Mouse (Mus musculus) hindbrain, postnatal 0 days (tissue): Measurements from ENCODE around the gene Coq8b. TPM values are rescaled to one million over a fixed set of nuclear protein-coding genes. Genes with fewer than 3 reads are reported as not detected.

ENCODE experiments used
- ATAC-seq: fragments of 200-750 bp; cut with Nextera tagmentation; 2 replicates; pipeline ENCODE4 v1.8.0; 2017; ENCODE audit warnings: mild to moderate bottlenecking, moderate TSS enrichment, moderate library complexity
- DNase-seq: peaks from one replicate; pipeline ENCODE4 v3.0.0-alpha.2; 2015; ENCODE audit warnings: low spot score
- H3K27ac ChIP-seq: fragments of 300-500 bp; sonication (generic); 2 replicates; pipeline ENCODE4 v1.5.1; 2014; ENCODE audit warnings: mild to moderate bottlenecking
- H3K27me3 ChIP-seq: fragments of 300-500 bp; sonication (generic); 2 replicates; pipeline ENCODE4 v1.6.1; 2014; ENCODE audit warnings: low read length, mixed read lengths; ENCODE audit not compliant: insufficient read depth
- H3K36me3 ChIP-seq: fragments of 300-500 bp; sonication (generic); 2 replicates; pipeline ENCODE4 v1.6.1; 2014; ENCODE audit warnings: low read length, mixed read lengths; ENCODE audit not compliant: insufficient read depth
- H3K4me1 ChIP-seq: fragments of 300-500 bp; sonication (generic); 2 replicates; pipeline ENCODE4 v1.6.1; 2014; ENCODE audit warnings: antibody characterized with exemption, low read length, mixed read lengths; ENCODE audit not compliant: insufficient read depth
- H3K4me2 ChIP-seq: fragments of 300-500 bp; sonication (generic); 2 replicates; pipeline ENCODE4 v1.6.1; 2014; ENCODE audit warnings: low read depth, mild to moderate bottlenecking, low read length, moderate library complexity, mixed read lengths
- H3K4me3 ChIP-seq: fragments of 300-500 bp; sonication (generic); 2 replicates; pipeline ENCODE4 v1.5.1; 2014; ENCODE audit warnings: low read length
- H3K9ac ChIP-seq: fragments of 300-500 bp; sonication (generic); replicated peaks from 2 replicates; pipeline ENCODE4 v1.6.1; 2014; ENCODE audit warnings: mild to moderate bottlenecking, low read length, moderate library complexity, mixed read lengths
- H3K9me3 ChIP-seq: fragments of 300-500 bp; sonication (generic); 2 replicates; pipeline ENCODE4 v1.6.1; 2016; ENCODE audit warnings: low read length, mixed read lengths
- CTCF ChIP-seq: IDR thresholded peaks from 2 replicates; pipeline ENCODE4 v1.5.1; 2016; ENCODE audit warnings: antibody characterized with exemption, control low read depth, low read depth
- WGBS: fragments of 180-500 bp; shearing (Covaris S2); extraction: QIAGEN DNeasy Blood & Tissue Kit; methylation state at CpG from one replicate; pipeline ENCODE4 v1.1.7; 2014; 5-methylcytosine and 5-hydroxymethylcytosine counted together
- polyA plus RNA-seq: library from polyadenylated mRNA; unstranded; fragments of >200 nt; fragmentation: Nextera tagmentation; extraction: Ambion mirVana; gene quantifications from 2 replicates; pipeline ENCODE4 v1.2.1, GENCODE M21; 2015
- total RNA-seq: library from RNA; depleted of rRNA; stranded (reverse); fragments of >200 nt; gene quantifications from 2 replicates; pipeline ENCODE4 v1.2.3, GENCODE M21; 2014

Gene Coq8b
- total and polyA plus RNA-seq, 2 experiments from 2014 or later = 16.7 to 26.5 TPM

DNA sequence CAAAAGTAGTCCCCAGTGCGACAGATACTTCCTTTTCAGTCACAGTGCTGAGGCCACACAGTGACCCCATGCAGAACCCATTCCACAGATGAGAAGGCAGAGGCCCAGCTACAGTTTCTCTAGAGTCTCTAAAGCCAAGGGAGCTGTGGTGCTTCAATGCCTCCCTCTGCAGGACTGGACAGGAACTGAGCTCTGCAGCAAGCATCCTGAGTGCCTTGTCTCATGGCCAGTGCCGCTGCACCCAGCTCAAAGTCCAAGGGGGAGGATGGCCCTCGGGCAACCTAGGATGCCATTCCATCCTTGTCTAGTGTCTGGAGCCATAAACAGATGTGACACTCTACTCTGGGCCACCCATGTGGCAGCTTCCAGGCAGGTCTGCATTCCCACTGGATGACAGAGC is 22.9 kb downstream of the Coq8b start:
- H3K4me2 ChIP-seq = no peak overlapping the region
- H3K4me1 ChIP-seq = peaks cover 7% of the 10 kb centered on the region; the same call in 1 of the 2 replicates
- H3K9ac ChIP-seq = no peak overlapping the region
- peak overlapping the region; percentile 97; the same call in 1 of the 2 replicates for H3K27ac ChIP-seq
- ATAC-seq (no peak), DNase-seq (no peak)
- H3K36me3 ChIP-seq = no peaks in the 10 kb centered on the region
- H3K4me3 ChIP-seq = no peak overlapping the region
- peak; percentile 56 for TF ChIP-seq CTCF
- 74% methylated on average over 3 of the region's 3 CpGs for WGBS
- no peaks in the 10 kb centered on the region for H3K9me3 ChIP-seq
- H3K27me3 ChIP-seq = no peaks in the 10 kb centered on the region

DNA sequence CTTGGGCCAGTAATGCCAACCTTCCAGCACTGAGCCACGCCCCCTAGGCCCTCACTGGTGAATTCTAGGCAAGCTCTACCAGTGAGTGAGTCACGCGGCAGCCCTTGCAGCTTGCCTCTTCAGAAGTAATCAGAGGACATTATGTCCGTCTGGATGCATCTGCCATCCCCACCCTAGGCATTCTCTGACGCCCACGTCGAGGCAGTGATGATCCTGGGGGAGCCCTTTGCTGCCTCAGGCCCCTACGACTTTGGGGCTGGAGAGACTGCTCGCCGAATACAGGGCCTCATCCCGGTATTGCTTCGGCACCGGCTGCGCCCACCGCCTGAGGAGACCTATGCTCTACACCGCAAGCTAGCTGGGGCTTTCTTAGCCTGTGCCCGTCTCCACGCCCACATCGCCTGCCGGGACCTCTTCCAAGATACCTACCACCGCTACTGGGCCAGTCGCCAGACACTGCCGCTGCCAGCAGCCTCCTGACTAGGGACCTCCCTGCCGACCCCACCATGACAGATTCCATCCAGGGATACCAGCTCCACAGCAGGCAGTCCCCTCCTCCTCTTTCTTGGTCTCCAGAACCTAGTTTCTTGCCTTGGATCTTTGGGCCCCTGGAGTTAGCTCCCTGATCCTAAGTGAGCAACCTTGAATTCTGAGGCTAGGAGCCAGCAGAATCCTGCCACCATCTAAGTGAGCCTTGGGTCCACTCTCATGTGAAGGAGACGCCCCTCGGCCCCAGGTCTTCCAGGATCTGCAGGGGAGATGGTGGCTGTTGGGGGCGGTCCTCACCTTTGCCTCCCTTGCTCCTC is 24.4 kb downstream of the Coq8b start:
- H3K27ac ChIP-seq = peak overlapping the region; percentile 97
- H3K4me3 ChIP-seq = peak overlapping the region; percentile 95
- DNase-seq = peak; percentile 87
- H3K4me1 ChIP-seq = peaks cover 11% of the 10 kb centered on the region; the same call in 1 of the 2 replicates
- peak; percentile 30 for ATAC-seq
- H3K36me3 ChIP-seq = peaks cover 3% of the 10 kb centered on the region; the same call in 1 of the 2 replicates
- 9% methylated on average over 27 of the region's 27 CpGs for WGBS
- TF ChIP-seq CTCF = 0 out of 2 replicates have a peak, but pooled peaks have one; percentile 26
- H3K9ac ChIP-seq = peak overlapping the region; percentile 31; the same call in 1 of the 2 replicates
- no peaks in the 10 kb centered on the region for H3K27me3 ChIP-seq
- H3K4me2 ChIP-seq = peak overlapping the region; percentile 90
- no peaks in the 10 kb centered on the region for H3K9me3 ChIP-seq

DNA sequence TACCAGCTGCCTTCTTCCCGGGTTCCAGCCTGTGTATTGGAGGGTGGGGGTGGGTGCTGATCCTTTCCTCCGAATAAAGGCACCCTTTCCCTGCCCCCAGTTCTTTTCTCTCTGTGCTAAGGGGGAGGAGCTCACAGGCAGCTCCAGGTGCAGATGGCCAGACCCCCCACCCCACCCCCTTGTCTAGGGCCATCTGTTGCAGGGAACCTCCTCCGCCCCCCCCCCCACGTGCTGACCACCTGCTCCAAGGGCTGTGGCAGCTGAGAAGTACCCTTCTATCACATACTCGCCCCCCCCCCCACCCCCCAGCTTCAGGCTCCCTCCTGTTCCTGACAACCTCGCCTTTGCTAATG is 25.0 kb downstream of the Coq8b start:
- Histone ChIP-seq H3K9ac (peak overlapping the region; percentile 31; the same call in 1 of the 2 replicates), H3K27ac (peak overlapping the region; percentile 97), H3K4me1 (peaks cover 11% of the 10 kb centered on the region; the same call in 1 of the 2 replicates), H3K9me3 (no peaks in the 10 kb centered on the region), H3K4me2 (peak overlapping the region; percentile 90), H3K4me3 (peak overlapping the region; percentile 95), H3K36me3 (peaks cover 9% of the 10 kb centered on the region; the same call in 1 of the 2 replicates), H3K27me3 (no peaks in the 10 kb centered on the region)
- ATAC-seq (peak; percentile 33), DNase-seq (peak; percentile 62)
- WGBS = 0% methylated on average over 5 of the region's 6 CpGs
- TF ChIP-seq CTCF = no peak

DNA sequence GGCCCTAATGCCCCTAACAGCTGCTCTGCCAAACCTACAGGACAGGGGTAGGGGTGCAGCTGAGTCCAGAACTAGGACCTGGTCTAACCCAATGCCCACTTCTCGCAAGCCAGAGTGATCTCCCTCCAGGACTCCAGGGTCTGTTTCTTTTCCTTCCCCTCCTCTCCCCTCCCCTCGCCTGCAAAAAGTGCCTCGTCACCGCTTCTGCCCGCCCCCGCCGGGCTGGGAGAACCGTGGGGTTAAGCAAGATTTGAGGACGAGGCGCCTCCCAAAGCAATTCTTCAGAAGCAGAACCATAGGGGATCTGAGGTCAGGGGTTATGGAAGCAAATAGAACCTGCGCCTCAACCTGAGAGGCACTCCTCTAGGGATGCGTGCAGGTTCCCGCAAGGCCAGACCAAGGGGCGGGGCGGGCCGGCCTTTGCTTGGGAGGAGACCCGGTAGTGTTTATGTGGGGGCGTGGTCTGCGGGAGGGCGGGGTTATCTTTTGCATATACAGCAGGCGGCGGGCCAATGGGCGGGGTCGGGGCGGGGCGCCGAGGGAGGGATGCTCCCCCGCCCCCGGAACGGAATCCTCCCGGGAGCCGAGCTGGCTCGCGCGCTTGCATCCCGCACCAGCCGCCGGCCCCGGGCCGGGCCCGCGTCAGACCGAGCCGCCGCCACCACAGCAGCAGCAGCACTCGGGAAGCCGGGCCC is 25.5 kb downstream of the Coq8b start, which contains the start of gene Numbl:
TSS of gene Numbl (plus strand) at position 229 of the 695 bp plus-strand sequence.
- Histone ChIP-seq H3K4me2 (peak within 1 kb of the TSS; percentile 90), H3K27ac (peak within 1 kb of the TSS; percentile 97), H3K9me3 (no peaks in the 10 kb centered on the region), H3K4me3 (peak within 1 kb of the TSS; percentile 95), H3K9ac (peak within 1 kb of the TSS; percentile 98), H3K36me3 (peaks cover 14% of the 10 kb centered on the region; the same call in 1 of the 2 replicates), H3K27me3 (no peaks in the 10 kb centered on the region), H3K4me1 (peaks cover 11% of the 10 kb centered on the region; the same call in 1 of the 2 replicates)
- ATAC-seq (peak; percentile 69), DNase-seq (peak; percentile 96)
- TF ChIP-seq CTCF = 0 out of 2 replicates have a peak, but pooled peaks have one; percentile 3
- under 1% methylated on average over 41 of the region's 47 CpGs for WGBS

DNA sequence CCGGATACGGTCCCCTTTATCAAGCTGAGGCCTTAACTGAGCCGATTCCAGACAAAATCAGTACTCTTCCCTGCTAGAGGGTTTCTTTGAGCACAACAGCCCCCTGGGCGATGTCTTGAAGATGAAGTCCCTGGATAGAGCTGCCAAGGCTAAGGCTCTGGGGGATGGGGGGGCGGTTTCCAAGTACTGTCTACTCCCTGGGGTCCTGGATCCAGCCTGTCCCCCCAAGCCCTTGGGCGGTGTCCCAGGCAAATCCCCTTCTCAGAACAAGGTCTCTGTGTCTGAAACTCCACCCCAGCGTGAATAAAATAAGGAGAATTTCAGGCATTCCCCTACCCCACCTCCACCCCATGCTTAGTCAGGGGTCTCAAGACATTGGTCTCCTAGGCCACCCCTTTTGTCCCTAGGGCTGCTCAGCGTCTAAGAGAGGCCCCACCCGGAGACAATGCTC is 26.5 kb downstream of the Coq8b start:
- Histone ChIP-seq H3K9me3 (no peaks in the 10 kb centered on the region), H3K36me3 (peaks cover 19% of the 10 kb centered on the region; the same call in 1 of the 2 replicates), H3K4me3 (peak overlapping the region; percentile 95), H3K4me1 (peaks cover 11% of the 10 kb centered on the region; the same call in 1 of the 2 replicates), H3K9ac (peak overlapping the region; percentile 98), H3K4me2 (peak overlapping the region; percentile 90), H3K27ac (peak overlapping the region; percentile 97), H3K27me3 (no peaks in the 10 kb centered on the region)
- TF ChIP-seq CTCF = no peak
- ATAC-seq (peak; percentile 1; the same call in 1 of the 2 replicates), DNase-seq (peak; percentile 68)
- 2% methylated on average over 9 of the region's 9 CpGs for WGBS

DNA sequence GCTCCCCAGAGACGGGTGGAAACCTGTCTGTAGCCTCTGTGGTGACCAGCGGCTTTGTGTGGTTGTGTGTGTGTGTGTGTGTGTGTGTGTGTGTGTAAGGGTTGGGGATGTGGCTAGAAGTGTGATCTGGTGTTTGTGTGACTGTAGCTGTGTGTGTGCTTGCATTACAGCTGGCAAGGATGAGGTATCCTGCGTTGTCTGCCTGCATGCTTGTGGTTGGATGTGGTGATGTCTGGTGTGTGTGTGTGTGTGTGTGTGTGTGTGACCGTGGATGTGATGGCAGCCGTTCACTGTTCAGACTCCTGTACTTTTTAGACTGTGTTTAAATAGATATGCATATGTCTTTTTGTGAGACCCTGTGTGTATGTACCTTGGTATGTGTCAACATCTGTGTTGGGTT is 26.9 kb downstream of the Coq8b start:
- WGBS = 9% methylated on average over 5 of the region's 5 CpGs
- Histone ChIP-seq H3K4me2 (peak overlapping the region; percentile 90), H3K27ac (peak overlapping the region; percentile 97), H3K9me3 (no peaks in the 10 kb centered on the region), H3K4me3 (peak overlapping the region; percentile 95), H3K9ac (peak overlapping the region; percentile 98), H3K36me3 (peaks cover 21% of the 10 kb centered on the region; the same call in 1 of the 2 replicates), H3K27me3 (no peaks in the 10 kb centered on the region), H3K4me1 (peaks cover 11% of the 10 kb centered on the region; the same call in 1 of the 2 replicates)
- TF ChIP-seq CTCF = no peak
- DNase-seq (peak; percentile 63), ATAC-seq (peak; percentile 22; the same call in 1 of the 2 replicates)
